In the genomic region with DNA sequence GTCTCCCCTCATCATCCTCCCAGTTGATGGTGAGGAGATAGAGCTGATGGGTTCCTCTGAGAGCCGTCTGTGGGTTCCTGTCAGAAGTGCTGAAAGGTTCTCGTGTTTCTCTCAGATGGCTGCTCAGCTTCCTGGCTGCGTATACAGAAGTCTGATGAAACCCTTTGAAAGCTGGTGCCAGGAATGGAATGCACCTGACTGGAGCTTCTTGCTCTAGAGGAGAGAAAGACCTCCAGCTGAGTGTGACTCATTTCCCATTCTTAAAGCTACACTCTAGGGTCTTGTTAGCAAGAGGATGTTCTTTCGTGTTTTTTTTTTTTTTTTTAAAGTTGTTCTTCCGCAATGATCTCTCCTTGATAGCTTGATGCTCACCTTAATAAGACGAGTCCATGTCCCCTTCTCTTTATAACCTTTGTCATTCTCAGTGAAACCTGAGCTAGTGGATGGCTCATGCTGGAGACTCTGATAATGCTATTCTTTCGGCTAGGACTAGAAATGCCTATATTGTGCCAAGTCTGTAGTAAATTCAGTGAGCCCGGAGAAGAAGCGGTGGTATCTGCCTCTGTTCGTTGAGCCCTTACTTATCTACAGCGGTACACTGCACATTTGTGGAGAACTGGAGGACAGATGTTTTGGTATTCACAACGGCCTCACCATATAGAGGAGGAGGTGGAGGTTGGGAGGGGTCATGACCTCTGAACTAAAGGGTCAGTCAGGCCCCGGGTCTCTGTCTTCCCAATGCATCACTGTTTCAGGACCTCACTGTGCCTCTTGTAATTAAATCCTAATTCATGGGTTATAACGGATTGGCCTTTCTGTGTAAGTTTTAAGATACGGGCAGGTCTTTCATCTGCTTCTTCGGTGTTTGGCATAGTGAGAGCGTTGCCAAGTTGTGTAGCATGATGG, we compare ENCODE assay signal across 9 mouse cellular contexts. TPM values are rescaled to one million over a fixed set of nuclear protein-coding genes. Genes with fewer than 3 reads are reported as not detected.
DNase-seq lines count a peak whose midpoint lies in the region; ATAC-seq and TF ChIP-seq lines count a peak whose summit lies in the region.
"Had no signal": no experiment of that assay in that cellular context is flagged by ENCODE, and none has a peak within 500 bp of the region (broad histone marks: within the 10 kb centered on the region; RNA-seq: fewer than 3 reads in every experiment).

No protein-coding gene starts in this region.

- H3K4me1 ChIP-seq in heart, embryonic 15.5 days (replicated peaks), result peaks cover 36% of the 10 kb centered on the region
- peaks cover 18% of the 10 kb centered on the region for H3K4me1 ChIP-seq in hindbrain, postnatal 0 days (ENCODE audit: insufficient read depth, low read length)
- peaks cover 24% of the 10 kb centered on the region for H3K4me1 ChIP-seq in midbrain, embryonic 15.5 days

- H3K4me3 ChIP-seq in heart, embryonic 15.5 days, result 0 out of 2 replicates have a peak overlapping the region, but pooled peaks have one; percentile 87
- peak overlapping the region; percentile 91 for H3K4me3 ChIP-seq in hindbrain, postnatal 0 days (ENCODE audit: low read length)
- H3K4me3 ChIP-seq in midbrain, embryonic 15.5 days, result peak overlapping the region; percentile 70

- ATAC-seq in heart, embryonic 15.5 days (replicated peaks; ENCODE audit: insufficient number of reproducible peaks, insufficient read depth, low FRiP score, low read depth), result no peak
- ATAC-seq in hindbrain, postnatal 0 days, result no peak
- no peak for ATAC-seq in midbrain, embryonic 15.5 days (replicated peaks)

- H3K27me3 ChIP-seq in heart, embryonic 15.5 days, result no peaks in the 10 kb centered on the region
- no peaks in the 10 kb centered on the region for H3K27me3 ChIP-seq in hindbrain, postnatal 0 days (ENCODE audit: insufficient read depth, low read length)
- no peaks in the 10 kb centered on the region for H3K27me3 ChIP-seq in midbrain, embryonic 15.5 days (replicated peaks)

- no peak for TF ChIP-seq CTCF in hindbrain, postnatal 0 days (IDR thresholded peaks at IDR 0.05; ENCODE audit: low read depth)

- 71% methylated on average over 17 of the region's 17 CpGs for WGBS in heart, embryonic 15.5 days
- WGBS in hindbrain, postnatal 0 days, result 49% methylated on average over 17 of the region's 17 CpGs
- WGBS in midbrain, embryonic 15.5 days, result 58% methylated on average over 17 of the region's 17 CpGs

- no peak overlapping the region for H3K27ac ChIP-seq in heart, embryonic 15.5 days
- H3K27ac ChIP-seq in hindbrain, postnatal 0 days, result no peak overlapping the region
- no peak overlapping the region for H3K27ac ChIP-seq in midbrain, embryonic 15.5 days
- H3K27ac ChIP-seq: liver, embryonic 14.5 days had no signal

- H3K36me3 ChIP-seq in heart, embryonic 15.5 days, result no peaks in the 10 kb centered on the region
- no peaks in the 10 kb centered on the region for H3K36me3 ChIP-seq in hindbrain, postnatal 0 days (ENCODE audit: insufficient read depth, low read length)
- H3K36me3 ChIP-seq in midbrain, embryonic 15.5 days (replicated peaks), result no peaks in the 10 kb centered on the region

- DNase-seq in heart, adult 9 months (ENCODE audit: low spot score in 2 of 2), result no peak
- peak; percentile 77 for DNase-seq in cerebellum, adult 9-10 months
- DNase-seq in hindbrain, postnatal 0 days (ENCODE audit: low spot score), result peak; percentile 21
- no peak for DNase-seq in right cerebral cortex, postnatal 36 days (ENCODE audit: low spot score in 2 of 2)
- DNase-seq in ovary, postnatal 10 days (ENCODE audit: low spot score), result no peak
- DNase-seq in adrenal gland, postnatal 10 days, result no peak

- H3K9ac ChIP-seq in heart, embryonic 15.5 days, result no peak overlapping the region
- no peak overlapping the region for H3K9ac ChIP-seq in hindbrain, postnatal 0 days (replicated peaks; ENCODE audit: low read length)
- no peak overlapping the region for H3K9ac ChIP-seq in midbrain, embryonic 15.5 days
- H3K9ac ChIP-seq: liver, embryonic 14.5 days had no signal

- H3K4me2 ChIP-seq in heart, embryonic 15.5 days, result 0 out of 2 replicates have a peak overlapping the region, but pooled peaks have one; percentile 98
- H3K4me2 ChIP-seq in hindbrain, postnatal 0 days (ENCODE audit: low read depth, low read length), result peak overlapping the region; percentile 91
- peak overlapping the region; percentile 78 for H3K4me2 ChIP-seq in midbrain, embryonic 15.5 days

- H3K9me3 ChIP-seq in heart, embryonic 15.5 days (replicated peaks), result no peaks in the 10 kb centered on the region
- H3K9me3 ChIP-seq in hindbrain, postnatal 0 days (ENCODE audit: low read length), result no peaks in the 10 kb centered on the region
- H3K9me3 ChIP-seq in midbrain, embryonic 15.5 days, result no peaks in the 10 kb centered on the region

RNA-seq across cellular contexts. Expression of gene Agap1, which starts 2.8 kb away (rescaled TPM):
- 7.2 and 10.3 TPM in 2 replicates for polyA plus RNA-seq in heart, embryonic 15.5 days (2015; fragmentation: Nextera tagmentation; extraction: Ambion mirVana)
- 111 and 122 TPM in 2 replicates for total RNA-seq in hindbrain, postnatal 0 days (2014; rRNA removed)
- 40.0 and 41.4 TPM in 2 replicates for polyA plus RNA-seq in hindbrain, postnatal 0 days (2015; fragmentation: Nextera tagmentation; extraction: Ambion mirVana)
- polyA plus RNA-seq in midbrain, embryonic 15.5 days (2015; fragmentation: Nextera tagmentation; extraction: Ambion mirVana), result 56.9 and 63.6 TPM in 2 replicates
- 10 to 100 TPM; 48.5 to 58.7 TPM for total RNA-seq in adrenal gland, postnatal 10 days (2021)

Comparison
In these comparisons a context has a peak if more than half of its experiments do, and no peak if none do; other contexts are left out.
1. DNase-seq: peak in cerebellum, adult 9-10 months (single experiment) and hindbrain, postnatal 0 days (single experiment); none in heart, adult 9 months (0 of 2), right cerebral cortex, postnatal 36 days (0 of 2), ovary, postnatal 10 days (single experiment) and adrenal gland, postnatal 10 days (single experiment).
2. Peak in every context shown above with its lines, with median percentiles within 50 percentile points of each other: H3K4me2 ChIP-seq and H3K4me3 ChIP-seq.